Mouse (Mus musculus) megakaryocyte, embryonic 14.5 days (primary cell): ENCODE measurements around the gene Gusb.

Experiments used
- FLI1 ChIP-seq: IDR thresholded peaks from 2 replicates; pipeline ENCODE4 v1.6.1; 2012; ENCODE audit warnings: low read length, inconsistent platforms, mixed read lengths
- GATA1 ChIP-seq: IDR thresholded peaks from 3 replicates; pipeline ENCODE4 v1.6.1; 2012; ENCODE audit warnings: mixed read lengths, low read length, inconsistent platforms, borderline replicate concordance

- TF ChIP-seq GATA1 (peak; percentile 68; the same call in 1 of the 3 replicates), FLI1 (no peak)
Measured at GRCm38 (mm10) chr5:130023767-130024539, 21.1 kb upstream of the Gusb start.
